Mouse (Mus musculus) midbrain, embryonic 14.5 days (tissue): ENCODE measurements around the gene Atp6v0a1. TPM values are rescaled to one million over a fixed set of nuclear protein-coding genes. Genes with fewer than 3 reads are reported as not detected.

Experiments
- ATAC-seq: fragments of 200-750 bp; cut with Nextera tagmentation; 2 replicates; pipeline ENCODE4 v1.8.0; 2017; ENCODE audit warnings: moderate number of reproducible peaks, moderate library complexity; ENCODE audit not compliant: low FRiP score, low TSS enrichment
- DNase-seq: peaks from one replicate; pipeline ENCODE4 v3.0.0-alpha.2; 2015
- H3K27ac ChIP-seq: fragments of 300-500 bp; sonication (generic); replicated peaks from 2 replicates; pipeline ENCODE4 v1.5.1; 2014; ENCODE audit warnings: mild to moderate bottlenecking, low read depth, low read length, moderate library complexity
- H3K27me3 ChIP-seq: fragments of 300-500 bp; sonication (generic); 2 replicates; pipeline ENCODE4 v1.6.1; 2014; ENCODE audit warnings: low read length, control low read depth, mixed read lengths; ENCODE audit not compliant: control insufficient read depth, insufficient read depth
- H3K36me3 ChIP-seq: fragments of 300-500 bp; sonication (generic); 2 replicates; pipeline ENCODE4 v1.6.1; 2014; ENCODE audit warnings: low read length, control low read depth; ENCODE audit not compliant: control insufficient read depth, insufficient read depth
- H3K4me1 ChIP-seq: fragments of 300-500 bp; sonication (generic); 2 replicates; pipeline ENCODE4 v1.6.1; 2014; ENCODE audit warnings: mild to moderate bottlenecking, antibody characterized with exemption, low read length, control low read depth; ENCODE audit not compliant: control insufficient read depth, insufficient read depth
- H3K4me2 ChIP-seq: fragments of 300-500 bp; sonication (generic); 2 replicates; pipeline ENCODE4 v1.6.1; 2014; ENCODE audit warnings: mild to moderate bottlenecking, low read length, moderate library complexity
- H3K4me3 ChIP-seq: fragments of 300-500 bp; sonication (generic); replicated peaks from 2 replicates; pipeline ENCODE4 v1.5.1; 2014; ENCODE audit warnings: low read depth, low read length
- H3K9ac ChIP-seq: fragments of 300-500 bp; sonication (generic); replicated peaks from 2 replicates; pipeline ENCODE4 v1.6.1; 2014; ENCODE audit warnings: mild to moderate bottlenecking, low read length, moderate library complexity
- H3K9me3 ChIP-seq: fragments of 300-500 bp; sonication (generic); 2 replicates; pipeline ENCODE4 v1.6.1; 2016; ENCODE audit warnings: low read length, control low read depth, mixed read lengths; ENCODE audit not compliant: control insufficient read depth
- WGBS: fragments of 180-500 bp; shearing (Covaris S2); extraction: QIAGEN DNeasy Blood & Tissue Kit; methylation state at CpG from one replicate; pipeline ENCODE4 v1.1.7; 2014; 5-methylcytosine and 5-hydroxymethylcytosine counted together
- polyA plus RNA-seq: library from polyadenylated mRNA; unstranded; fragments of >200 nt; fragmentation: Nextera tagmentation; extraction: Ambion mirVana; gene quantifications from 2 replicates; pipeline ENCODE4 v1.2.1, GENCODE M21; 2014

Gene Atp6v0a1
- polyA plus RNA-seq, 1 experiment from 2014 or later, result 115 TPM

- Histone ChIP-seq H3K4me3 (no peak overlapping the region), H3K4me1 (no peaks in the 10 kb centered on the region), H3K36me3 (peaks cover 48% of the 10 kb centered on the region), H3K9ac (no peak overlapping the region), H3K4me2 (no peak overlapping the region), H3K9me3 (no peaks in the 10 kb centered on the region), H3K27me3 (no peaks in the 10 kb centered on the region), H3K27ac (0 out of 2 replicates have a peak overlapping the region, but pooled peaks have one; percentile 32)
- no peak for ATAC-seq
- WGBS, result 73% methylated on average over 12 of the region's 12 CpGs
- no peak for DNase-seq
Measured at GRCm38 (mm10) chr11:101063676-101064327, 54.5 kb downstream of the Atp6v0a1 start.

- peaks cover 42% of the 10 kb centered on the region for H3K36me3 ChIP-seq
- WGBS, result 92% methylated on average over 4 of the region's 4 CpGs
- 0 out of 2 replicates have a peak overlapping the region, but pooled peaks have one; percentile 32 for H3K27ac ChIP-seq
- H3K4me3 ChIP-seq, result no peak overlapping the region
- ATAC-seq, result no peak
- DNase-seq, result no peak
- H3K4me1 ChIP-seq, result no peaks in the 10 kb centered on the region
- no peak overlapping the region for H3K9ac ChIP-seq
- no peaks in the 10 kb centered on the region for H3K9me3 ChIP-seq
- no peaks in the 10 kb centered on the region for H3K27me3 ChIP-seq
- H3K4me2 ChIP-seq, result no peak overlapping the region
Measured at GRCm38 (mm10) chr11:101064462-101064861, 55.2 kb downstream of the Atp6v0a1 start.

GRCm38 (mm10) chr11:101065002-101065401 lies 55.8 kb downstream of the Atp6v0a1 start:
- Histone ChIP-seq H3K4me1 (no peaks in the 10 kb centered on the region), H3K36me3 (peaks cover 36% of the 10 kb centered on the region), H3K4me2 (no peak overlapping the region), H3K9me3 (no peaks in the 10 kb centered on the region), H3K4me3 (no peak overlapping the region), H3K9ac (no peak overlapping the region), H3K27ac (no peak overlapping the region), H3K27me3 (no peaks in the 10 kb centered on the region)
- no peak for ATAC-seq
- DNase-seq, result no peak
- WGBS, result 92% methylated on average over 9 of the region's 9 CpGs

- H3K27me3 ChIP-seq, result no peaks in the 10 kb centered on the region
- 19% methylated on average over 18 of the region's 18 CpGs for WGBS
- no peak overlapping the region for H3K27ac ChIP-seq
- peak overlapping the region; percentile 55 for H3K4me2 ChIP-seq
- DNase-seq (peak; percentile 90), ATAC-seq (peak; percentile 22; the same call in 1 of the 2 replicates)
- peaks cover 6% of the 10 kb centered on the region; the same call in 1 of the 2 replicates for H3K4me1 ChIP-seq
- H3K36me3 ChIP-seq, result peaks cover 25% of the 10 kb centered on the region
- H3K4me3 ChIP-seq, result peak overlapping the region; percentile 28
- no peak overlapping the region for H3K9ac ChIP-seq
- H3K9me3 ChIP-seq, result no peaks in the 10 kb centered on the region
Measured at GRCm38 (mm10) chr11:101066549-101067412, 57.5 kb downstream of the Atp6v0a1 start.

GRCm38 (mm10) chr11:101069391-101070188 lies 60.3 kb downstream of the Atp6v0a1 start, which contains the start of gene Naglu:
Gene Naglu (plus strand): TSS chr11:101070012.
- Histone ChIP-seq H3K27me3 (no peaks in the 10 kb centered on the region), H3K4me1 (peaks cover 6% of the 10 kb centered on the region; the same call in 1 of the 2 replicates), H3K4me3 (peak within 1 kb of the TSS; percentile 79), H3K27ac (peak within 1 kb of the TSS; percentile 79), H3K4me2 (peak within 1 kb of the TSS; percentile 95), H3K9ac (peak within 1 kb of the TSS; percentile 89), H3K9me3 (no peaks in the 10 kb centered on the region), H3K36me3 (no peaks in the 10 kb centered on the region)
- peak; percentile 85 for ATAC-seq
- WGBS, result 4% methylated on average over 35 of the region's 35 CpGs
- DNase-seq, result peak; percentile 95

- WGBS, result under 1% methylated on average over 36 of the region's 36 CpGs
- Histone ChIP-seq H3K27ac (peak overlapping the region; percentile 79), H3K9me3 (no peaks in the 10 kb centered on the region), H3K4me1 (peaks cover 6% of the 10 kb centered on the region; the same call in 1 of the 2 replicates), H3K9ac (peak overlapping the region; percentile 89), H3K36me3 (no peaks in the 10 kb centered on the region), H3K4me2 (peak overlapping the region; percentile 95), H3K27me3 (no peaks in the 10 kb centered on the region), H3K4me3 (peak overlapping the region; percentile 79)
- no peak for DNase-seq
- peak; percentile 64; the same call in 1 of the 2 replicates for ATAC-seq
Measured at GRCm38 (mm10) chr11:101070189-101070527, 60.9 kb downstream of the Atp6v0a1 start.

GRCm38 (mm10) chr11:101070987-101071386 lies 61.7 kb downstream of the Atp6v0a1 start:
- H3K36me3 ChIP-seq, result no peaks in the 10 kb centered on the region
- peak overlapping the region; percentile 95 for H3K4me2 ChIP-seq
- no peaks in the 10 kb centered on the region for H3K9me3 ChIP-seq
- ATAC-seq, result no peak
- peak overlapping the region; percentile 79; the same call in 1 of the 2 replicates for H3K4me3 ChIP-seq
- H3K27me3 ChIP-seq, result no peaks in the 10 kb centered on the region
- no peak overlapping the region for H3K9ac ChIP-seq
- H3K27ac ChIP-seq, result no peak overlapping the region
- no peak for DNase-seq
- H3K4me1 ChIP-seq, result peaks cover 6% of the 10 kb centered on the region; the same call in 1 of the 2 replicates
- WGBS, result 75% methylated on average over 6 of the region's 6 CpGs

- 67% methylated on average over 14 of the region's 14 CpGs for WGBS
- no peaks in the 10 kb centered on the region for H3K36me3 ChIP-seq
- H3K27ac ChIP-seq, result no peak overlapping the region
- DNase-seq (no peak), ATAC-seq (no peak)
- H3K9me3 ChIP-seq, result no peaks in the 10 kb centered on the region
- H3K27me3 ChIP-seq, result no peaks in the 10 kb centered on the region
- H3K4me3 ChIP-seq, result no peak overlapping the region
- H3K9ac ChIP-seq, result no peak overlapping the region
- peaks cover 6% of the 10 kb centered on the region; the same call in 1 of the 2 replicates for H3K4me1 ChIP-seq
- no peak overlapping the region for H3K4me2 ChIP-seq
Measured at GRCm38 (mm10) chr11:101071810-101072428, 62.7 kb downstream of the Atp6v0a1 start.
